Mouse (Mus musculus): ENCODE data around the gene Ifna5. TPM values are rescaled to one million over a fixed set of nuclear protein-coding genes. Genes with fewer than 3 reads are reported as not detected.
"Not testable (repeated sequence)": the region's sequence is repeated elsewhere in the genome, so short reads cannot be mapped to it uniquely, and the experiment has no call there.

Ifna5 gene
- polyA plus RNA-seq (2014; fragmentation: Nextera tagmentation; extraction: Ambion mirVana): not detected in 2 replicates

DNA sequence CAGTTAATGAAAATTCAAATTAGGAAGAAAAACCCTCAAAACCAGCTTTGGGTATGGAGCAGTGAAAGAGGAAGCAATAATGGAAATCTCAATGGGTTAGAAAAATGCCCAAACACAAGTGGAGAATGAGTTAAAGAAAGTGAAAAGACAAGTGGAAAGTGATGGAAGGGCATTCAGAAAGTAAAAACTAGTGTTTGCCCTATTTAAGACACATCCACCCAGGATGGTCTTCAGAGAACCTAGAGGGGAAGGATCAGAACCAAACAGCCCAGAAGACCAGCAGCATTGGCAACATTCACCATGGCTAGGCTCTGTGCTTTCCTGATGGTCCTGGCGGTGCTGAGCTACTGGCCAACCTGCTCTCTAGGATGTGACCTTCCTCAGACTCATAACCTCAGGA lies at the start of gene Ifna5:
TSS of gene Ifna5 (plus strand) at position 301 of the 400 bp plus-strand sequence.
- not testable (repeated sequence) for H3K4me2 ChIP-seq (ENCODE audit: low read length); DNase-seq; H3K27ac ChIP-seq (replicated peaks; ENCODE audit: low read depth, low read length); H3K27me3 ChIP-seq (ENCODE audit: control insufficient read depth, insufficient read depth, low read length); ATAC-seq (ENCODE audit: low FRiP score, low TSS enrichment); H3K4me1 ChIP-seq (ENCODE audit: control insufficient read depth, insufficient read depth, low read length); H3K9me3 ChIP-seq (ENCODE audit: control insufficient read depth, low read length); H3K4me3 ChIP-seq (replicated peaks; ENCODE audit: low read depth, low read length); H3K36me3 ChIP-seq (ENCODE audit: control insufficient read depth, insufficient read depth, low read length); H3K9ac ChIP-seq (replicated peaks; ENCODE audit: low read length)
- WGBS: 79% methylated on average over 1 of the region's 1 CpGs

DNA sequence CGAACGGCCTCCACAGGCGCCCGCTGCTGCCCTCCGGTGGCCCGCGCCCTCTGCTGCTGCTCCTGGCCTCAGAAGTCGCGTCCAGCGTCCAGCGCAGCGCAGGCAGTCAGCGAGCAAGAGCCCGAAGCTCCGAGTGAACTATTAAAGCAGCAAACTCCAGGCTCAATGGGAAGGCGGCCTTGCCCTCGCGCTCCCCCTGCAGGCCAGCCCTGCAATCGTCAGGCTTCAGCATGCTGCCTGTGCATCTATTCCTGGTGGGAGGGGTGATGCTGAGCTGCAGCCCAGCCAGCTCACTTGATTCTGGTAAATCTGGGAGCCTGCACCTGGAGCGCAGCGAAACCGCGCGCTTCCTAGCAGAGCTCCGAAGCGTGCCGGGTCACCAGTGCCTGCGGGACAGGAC lies 46.9 kb upstream of the Ifna5 start, which contains the start of gene Gm13277:
TSS of gene Gm13277 (plus strand) at position 231 of the 400 bp plus-strand sequence.
- not testable (repeated sequence) for H3K4me1 ChIP-seq (ENCODE audit: control insufficient read depth, insufficient read depth, low read length); H3K36me3 ChIP-seq (ENCODE audit: control insufficient read depth, insufficient read depth, low read length); H3K27me3 ChIP-seq (ENCODE audit: control insufficient read depth, insufficient read depth, low read length); H3K9me3 ChIP-seq (ENCODE audit: control insufficient read depth, low read length); H3K4me2 ChIP-seq (ENCODE audit: low read length); H3K4me3 ChIP-seq (replicated peaks; ENCODE audit: low read depth, low read length); DNase-seq; H3K9ac ChIP-seq (replicated peaks; ENCODE audit: low read length); ATAC-seq (ENCODE audit: low FRiP score, low TSS enrichment); H3K27ac ChIP-seq (replicated peaks; ENCODE audit: low read depth, low read length)
- 0% methylated on average over 4 of the region's 28 CpGs for WGBS

DNA sequence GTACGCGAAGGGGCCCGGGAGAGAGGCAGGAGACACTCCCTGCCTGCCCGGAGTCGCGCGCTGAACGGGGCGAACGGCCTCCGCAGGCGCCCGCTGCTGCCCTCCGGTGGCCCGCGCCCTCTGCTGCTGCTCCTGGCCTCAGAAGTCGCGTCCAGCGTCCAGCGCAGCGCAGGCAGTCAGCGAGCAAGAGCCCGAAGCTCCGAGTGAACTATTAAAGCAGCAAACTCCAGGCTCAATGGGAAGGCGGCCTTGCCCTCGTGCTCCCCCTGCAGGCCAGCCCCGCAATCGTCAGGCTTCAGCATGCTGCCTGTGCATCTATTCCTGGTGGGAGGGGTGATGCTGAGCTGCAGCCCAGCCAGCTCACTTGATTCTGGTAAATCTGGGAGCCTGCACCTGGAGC lies 44.1 kb upstream of the Ifna5 start, which contains the start of gene Gm13278:
TSS of gene Gm13278 (plus strand) at position 301 of the 400 bp plus-strand sequence.
- H3K27me3 ChIP-seq (ENCODE audit: control insufficient read depth, insufficient read depth, low read length); H3K4me3 ChIP-seq (replicated peaks; ENCODE audit: low read depth, low read length); DNase-seq; H3K9ac ChIP-seq (replicated peaks; ENCODE audit: low read length); ATAC-seq (ENCODE audit: low FRiP score, low TSS enrichment); H3K27ac ChIP-seq (replicated peaks; ENCODE audit: low read depth, low read length); H3K4me2 ChIP-seq (ENCODE audit: low read length); H3K9me3 ChIP-seq (ENCODE audit: control insufficient read depth, low read length); H3K4me1 ChIP-seq (ENCODE audit: control insufficient read depth, insufficient read depth, low read length); H3K36me3 ChIP-seq (ENCODE audit: control insufficient read depth, insufficient read depth, low read length): not testable (repeated sequence)
- no CpG with 5 or more reads among the region's 28 CpGs for WGBS

DNA sequence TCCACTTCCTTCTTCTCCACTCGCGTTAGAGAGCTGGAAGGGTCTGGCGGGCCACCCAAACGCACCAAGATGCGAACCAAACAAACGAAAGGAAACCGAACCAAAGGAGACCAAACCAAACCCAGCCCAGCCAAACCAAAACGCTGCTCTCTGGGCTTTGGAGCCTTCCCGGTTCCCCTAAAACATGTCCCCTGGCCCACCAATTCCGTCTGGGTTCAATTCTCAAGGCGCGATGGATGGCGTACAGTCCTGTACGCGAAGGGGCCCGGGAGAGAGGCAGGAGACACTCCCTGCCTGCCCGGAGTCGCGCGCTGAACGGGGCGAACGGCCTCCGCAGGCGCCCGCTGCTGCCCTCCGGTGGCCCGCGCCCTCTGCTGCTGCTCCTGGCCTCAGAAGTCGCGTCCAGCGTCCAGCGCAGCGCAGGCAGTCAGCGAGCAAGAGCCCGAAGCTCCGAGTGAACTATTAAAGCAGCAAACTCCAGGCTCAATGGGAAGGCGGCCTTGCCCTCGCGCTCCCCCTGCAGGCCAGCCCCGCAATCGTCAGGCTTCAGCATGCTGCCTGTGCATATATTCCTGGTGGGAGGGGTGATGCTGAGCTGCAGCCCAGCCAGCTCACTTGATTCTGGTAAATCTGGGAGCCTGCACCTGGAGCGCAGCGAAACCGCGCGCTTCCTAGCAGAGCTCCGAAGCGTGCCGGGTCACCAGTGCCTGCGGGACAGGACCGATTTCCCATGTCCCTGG lies 41.2 kb upstream of the Ifna5 start, which contains the start of gene Gm13275:
TSS of gene Gm13275 (plus strand) at position 552 of the 740 bp plus-strand sequence.
- H3K4me3 ChIP-seq (replicated peaks; ENCODE audit: low read depth, low read length); H3K27ac ChIP-seq (replicated peaks; ENCODE audit: low read depth, low read length); DNase-seq; H3K36me3 ChIP-seq (ENCODE audit: control insufficient read depth, insufficient read depth, low read length); H3K9ac ChIP-seq (replicated peaks; ENCODE audit: low read length); ATAC-seq (ENCODE audit: low FRiP score, low TSS enrichment); H3K27me3 ChIP-seq (ENCODE audit: control insufficient read depth, insufficient read depth, low read length); H3K4me1 ChIP-seq (ENCODE audit: control insufficient read depth, insufficient read depth, low read length); H3K9me3 ChIP-seq (ENCODE audit: control insufficient read depth, low read length); H3K4me2 ChIP-seq (ENCODE audit: low read length): not testable (repeated sequence)
- 0% methylated on average over 10 of the region's 52 CpGs for WGBS

DNA sequence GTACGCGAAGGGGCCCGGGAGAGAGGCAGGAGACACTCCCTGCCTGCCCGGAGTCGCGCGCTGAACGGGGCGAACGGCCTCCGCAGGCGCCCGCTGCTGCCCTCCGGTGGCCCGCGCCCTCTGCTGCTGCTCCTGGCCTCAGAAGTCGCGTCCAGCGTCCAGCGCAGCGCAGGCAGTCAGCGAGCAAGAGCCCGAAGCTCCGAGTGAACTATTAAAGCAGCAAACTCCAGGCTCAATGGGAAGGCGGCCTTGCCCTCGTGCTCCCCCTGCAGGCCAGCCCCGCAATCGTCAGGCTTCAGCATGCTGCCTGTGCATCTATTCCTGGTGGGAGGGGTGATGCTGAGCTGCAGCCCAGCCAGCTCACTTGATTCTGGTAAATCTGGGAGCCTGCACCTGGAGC lies 38.2 kb upstream of the Ifna5 start, which contains the start of gene Gm13279:
TSS of gene Gm13279 (plus strand) at position 301 of the 400 bp plus-strand sequence.
- not testable (repeated sequence) for H3K27ac ChIP-seq (replicated peaks; ENCODE audit: low read depth, low read length); DNase-seq; H3K9me3 ChIP-seq (ENCODE audit: control insufficient read depth, low read length); H3K4me2 ChIP-seq (ENCODE audit: low read length); H3K27me3 ChIP-seq (ENCODE audit: control insufficient read depth, insufficient read depth, low read length); H3K36me3 ChIP-seq (ENCODE audit: control insufficient read depth, insufficient read depth, low read length); H3K9ac ChIP-seq (replicated peaks; ENCODE audit: low read length); ATAC-seq (ENCODE audit: low FRiP score, low TSS enrichment); H3K4me3 ChIP-seq (replicated peaks; ENCODE audit: low read depth, low read length); H3K4me1 ChIP-seq (ENCODE audit: control insufficient read depth, insufficient read depth, low read length)
- no CpG with 5 or more reads among the region's 28 CpGs for WGBS

DNA sequence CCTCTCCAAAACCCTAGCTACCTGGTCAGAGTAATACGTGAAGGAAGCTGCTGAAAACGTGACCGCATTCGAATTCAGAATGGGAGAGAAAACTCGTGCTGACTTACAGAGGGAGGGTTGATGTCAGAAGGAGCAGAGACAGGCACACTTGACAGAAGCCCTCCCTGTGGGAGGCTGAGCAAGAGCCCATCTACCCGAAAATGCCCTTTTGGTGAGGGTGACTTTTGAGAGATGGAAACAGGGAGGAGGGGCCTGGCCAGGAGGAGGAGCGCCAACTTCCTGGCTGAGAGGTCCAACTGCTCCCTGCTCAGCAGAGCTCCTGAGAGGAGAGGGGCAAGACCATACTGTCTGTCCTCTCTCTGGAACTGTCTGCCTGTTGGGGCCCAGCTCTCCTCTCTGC lies 36.0 kb upstream of the Ifna5 start, which contains the start of gene Gm13285:
TSS of gene Gm13285 (plus strand) at position 301 of the 400 bp plus-strand sequence.
- WGBS: 14% methylated on average over 3 of the region's 7 CpGs
- not testable (repeated sequence) for ATAC-seq (ENCODE audit: low FRiP score, low TSS enrichment)

DNA sequence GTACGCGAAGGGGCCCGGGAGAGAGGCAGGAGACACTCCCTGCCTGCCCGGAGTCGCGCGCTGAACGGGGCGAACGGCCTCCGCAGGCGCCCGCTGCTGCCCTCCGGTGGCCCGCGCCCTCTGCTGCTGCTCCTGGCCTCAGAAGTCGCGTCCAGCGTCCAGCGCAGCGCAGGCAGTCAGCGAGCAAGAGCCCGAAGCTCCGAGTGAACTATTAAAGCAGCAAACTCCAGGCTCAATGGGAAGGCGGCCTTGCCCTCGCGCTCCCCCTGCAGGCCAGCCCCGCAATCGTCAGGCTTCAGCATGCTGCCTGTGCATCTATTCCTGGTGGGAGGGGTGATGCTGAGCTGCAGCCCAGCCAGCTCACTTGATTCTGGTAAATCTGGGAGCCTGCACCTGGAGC lies 32.4 kb upstream of the Ifna5 start, which contains the start of gene Gm13287:
TSS of gene Gm13287 (plus strand) at position 301 of the 400 bp plus-strand sequence.
- H3K9ac ChIP-seq (replicated peaks; ENCODE audit: low read length); ATAC-seq (ENCODE audit: low FRiP score, low TSS enrichment); H3K4me3 ChIP-seq (replicated peaks; ENCODE audit: low read depth, low read length); DNase-seq; H3K36me3 ChIP-seq (ENCODE audit: control insufficient read depth, insufficient read depth, low read length); H3K9me3 ChIP-seq (ENCODE audit: control insufficient read depth, low read length); H3K27me3 ChIP-seq (ENCODE audit: control insufficient read depth, insufficient read depth, low read length); H3K4me1 ChIP-seq (ENCODE audit: control insufficient read depth, insufficient read depth, low read length); H3K27ac ChIP-seq (replicated peaks; ENCODE audit: low read depth, low read length); H3K4me2 ChIP-seq (ENCODE audit: low read length): not testable (repeated sequence)
- WGBS: no CpG with 5 or more reads among the region's 29 CpGs

More for the DNA sequence above, 36.0 kb upstream of the Ifna5 start, which contains the start of gene Gm13285:
- not testable (repeated sequence) for H3K4me1 ChIP-seq (ENCODE audit: control insufficient read depth, insufficient read depth, low read length); H3K4me2 ChIP-seq (ENCODE audit: low read length); H3K27ac ChIP-seq (replicated peaks; ENCODE audit: low read depth, low read length); H3K4me3 ChIP-seq (replicated peaks; ENCODE audit: low read depth, low read length); DNase-seq; H3K36me3 ChIP-seq (ENCODE audit: control insufficient read depth, insufficient read depth, low read length); H3K9me3 ChIP-seq (ENCODE audit: control insufficient read depth, low read length); H3K9ac ChIP-seq (replicated peaks; ENCODE audit: low read length); H3K27me3 ChIP-seq (ENCODE audit: control insufficient read depth, insufficient read depth, low read length)

DNA sequence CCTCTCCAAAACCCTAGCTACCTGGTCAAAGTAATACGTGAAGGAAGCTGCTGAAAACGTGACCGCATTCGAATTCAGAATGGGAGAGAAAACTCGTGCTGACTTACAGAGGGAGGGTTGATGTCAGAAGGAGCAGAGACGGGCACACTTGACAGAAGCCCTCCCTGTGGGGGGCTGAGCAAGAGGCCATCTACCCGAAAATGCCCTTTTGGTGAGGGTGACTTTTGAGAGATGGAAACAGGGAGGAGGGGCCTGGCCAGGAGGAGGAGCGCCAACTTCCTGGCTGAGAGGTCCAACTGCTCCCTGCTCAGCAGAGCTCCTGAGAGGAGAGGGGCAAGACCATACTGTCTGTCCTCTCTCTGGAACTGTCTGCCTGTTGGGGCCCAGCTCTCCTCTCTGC lies 30.1 kb upstream of the Ifna5 start, which contains the start of gene Gm13288:
TSS of gene Gm13288 (plus strand) at position 301 of the 400 bp plus-strand sequence.
- H3K9ac ChIP-seq (replicated peaks; ENCODE audit: low read length); H3K27ac ChIP-seq (replicated peaks; ENCODE audit: low read depth, low read length); H3K27me3 ChIP-seq (ENCODE audit: control insufficient read depth, insufficient read depth, low read length); ATAC-seq (ENCODE audit: low FRiP score, low TSS enrichment); H3K9me3 ChIP-seq (ENCODE audit: control insufficient read depth, low read length); DNase-seq; H3K4me1 ChIP-seq (ENCODE audit: control insufficient read depth, insufficient read depth, low read length); H3K36me3 ChIP-seq (ENCODE audit: control insufficient read depth, insufficient read depth, low read length): not testable (repeated sequence)
- Histone ChIP-seq H3K4me2 (ENCODE audit: low read length) (peak within 1 kb of the TSS; percentile 38), H3K4me3 (replicated peaks; ENCODE audit: low read depth, low read length) (0 out of 2 replicates have a peak within 1 kb of the TSS, but pooled peaks have one; percentile 14)
- no CpG with 5 or more reads among the region's 8 CpGs for WGBS

All from midbrain, embryonic 14.5 days (tissue).